Mouse (Mus musculus) T-cell, adult 2 months (primary cell): Measurements from ENCODE around the gene Scn4a.
A peak's percentile ranks its signal among the peaks of the same experiment; 100 is the strongest.

Experiments used
- DNase-seq: peaks from one replicate; pipeline ENCODE4 v3.0.0; 2022; ENCODE audit warnings: low spot score

Scn4a gene

DNA sequence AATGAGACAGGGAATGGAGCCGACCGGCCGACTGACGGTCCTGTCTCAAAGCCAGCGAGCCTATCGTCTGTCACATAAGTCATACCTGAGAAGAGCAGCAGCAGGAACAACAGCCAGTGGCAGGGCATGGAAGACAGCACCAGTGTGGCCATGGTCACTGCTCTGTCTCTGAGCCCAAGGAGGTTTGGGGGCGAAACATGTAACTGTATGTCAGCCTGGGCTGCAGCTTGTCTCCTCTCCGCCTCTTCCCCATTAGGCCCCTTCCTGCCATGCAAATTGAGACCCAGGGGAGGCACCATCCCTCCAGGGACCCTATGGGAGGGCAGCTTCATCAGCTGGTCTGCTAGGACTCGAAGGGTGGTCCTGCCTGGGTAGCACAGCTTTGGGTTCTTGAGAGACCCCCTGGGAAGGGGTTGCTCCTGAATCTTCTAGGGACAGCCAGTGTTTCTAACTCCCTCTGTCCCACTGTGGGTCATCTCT is 38.7 kb downstream of the Scn4a start, which contains the start of gene Cd79b:
Gene Cd79b (minus strand): TSS at position 430 of the 480 bp plus-strand sequence.
- no peak for DNase-seq

DNA sequence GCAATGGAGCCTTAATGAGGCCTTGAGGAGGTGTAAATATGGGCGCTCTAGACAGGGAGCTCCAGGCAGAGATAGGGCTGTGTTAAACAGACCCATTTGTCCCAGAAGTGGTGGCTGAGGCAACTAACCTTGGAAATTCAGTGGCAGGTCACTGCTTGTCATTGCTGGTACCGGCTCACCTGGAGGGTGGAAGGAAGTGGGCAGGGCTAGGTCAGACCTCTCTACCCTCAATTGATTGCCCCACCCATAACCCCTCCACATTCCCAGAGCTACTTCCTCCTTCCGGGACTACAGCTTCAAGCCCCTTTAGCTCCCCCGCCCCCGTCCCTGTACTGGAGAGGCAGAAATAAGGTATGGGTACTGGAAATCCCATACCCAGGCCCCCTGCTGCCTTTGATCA is 39.6 kb downstream of the Scn4a start:
- DNase-seq: no peak

DNA sequence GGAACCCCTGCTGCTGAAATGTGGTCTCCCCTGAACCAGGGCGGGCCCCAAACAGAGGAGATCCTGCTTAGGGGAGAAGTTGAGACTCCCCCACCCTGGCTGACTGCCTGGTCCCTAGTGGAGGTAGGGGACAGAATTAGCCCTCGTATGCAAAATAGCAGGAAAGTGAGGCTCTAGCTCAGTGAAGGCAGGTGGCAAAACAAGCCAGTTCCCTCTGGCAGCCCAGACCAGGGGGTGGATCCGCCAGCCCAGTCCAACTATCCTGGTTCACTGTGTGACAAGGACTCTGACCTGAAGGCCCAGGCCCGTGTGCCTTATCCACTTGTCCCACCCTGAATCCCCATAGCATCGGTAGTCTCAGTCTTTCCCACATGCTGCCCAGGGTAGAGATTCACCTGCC is 43.0 kb downstream of the Scn4a start:
- DNase-seq: no peak

DNA sequence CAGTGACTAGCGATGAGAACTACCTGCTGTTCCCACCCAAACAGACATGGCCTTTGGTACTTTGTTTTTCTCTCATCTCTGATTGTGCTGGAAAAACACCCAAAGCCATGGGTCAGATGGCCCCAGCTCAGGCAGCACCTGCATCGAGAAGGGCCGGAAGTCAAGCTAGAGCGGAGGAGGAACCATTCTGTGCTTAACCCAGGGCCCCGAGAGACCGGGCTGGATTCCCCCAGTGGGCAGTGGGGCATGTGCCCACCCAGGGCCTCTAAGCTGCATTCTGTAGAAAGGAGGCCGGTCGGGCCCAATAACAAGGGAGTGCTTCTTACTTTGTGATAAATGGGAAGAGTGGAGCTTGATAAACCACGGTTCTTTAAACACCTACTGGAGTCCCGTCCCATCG is 44.9 kb downstream of the Scn4a start:
- peak; percentile 14 for DNase-seq

DNA sequence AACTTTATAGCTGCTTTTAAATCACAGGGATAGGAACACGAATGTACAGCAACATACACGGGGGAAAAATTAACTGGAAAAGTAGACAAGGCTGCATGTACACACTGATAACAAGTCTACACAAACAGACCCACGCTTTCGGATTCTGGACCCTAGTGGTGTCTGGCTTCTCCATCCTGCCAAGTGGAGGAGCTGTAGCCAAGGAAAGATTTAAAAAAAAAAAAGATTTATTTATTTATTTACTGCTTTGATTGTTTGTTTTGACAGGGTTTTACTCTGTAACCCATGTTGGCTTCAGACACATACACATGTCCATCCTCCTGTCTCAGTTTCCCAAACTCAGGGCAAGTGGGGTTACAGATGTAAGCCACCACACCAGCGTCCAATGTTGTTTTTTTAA is 45.7 kb downstream of the Scn4a start:
- DNase-seq: no peak

DNA sequence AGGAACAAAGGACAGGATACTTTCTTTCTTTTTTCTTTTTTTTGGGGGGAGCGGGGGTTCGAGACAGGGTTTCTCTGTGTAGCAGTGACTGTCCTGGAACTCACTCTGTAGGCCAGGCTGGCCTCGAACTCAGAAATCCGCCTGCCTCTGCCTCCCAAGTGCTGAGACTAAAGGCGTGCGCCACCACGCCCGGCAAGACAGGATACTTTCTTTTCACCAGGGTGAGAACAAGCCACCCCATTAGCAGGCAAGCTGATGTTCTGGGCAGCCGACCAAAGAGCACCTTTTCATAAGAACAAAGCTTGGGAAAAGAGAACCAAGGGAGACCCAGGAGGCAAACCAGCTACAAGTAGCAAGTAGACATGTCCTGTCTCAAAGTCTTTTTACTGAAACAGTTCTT is 46.3 kb downstream of the Scn4a start:
- DNase-seq: no peak

DNA sequence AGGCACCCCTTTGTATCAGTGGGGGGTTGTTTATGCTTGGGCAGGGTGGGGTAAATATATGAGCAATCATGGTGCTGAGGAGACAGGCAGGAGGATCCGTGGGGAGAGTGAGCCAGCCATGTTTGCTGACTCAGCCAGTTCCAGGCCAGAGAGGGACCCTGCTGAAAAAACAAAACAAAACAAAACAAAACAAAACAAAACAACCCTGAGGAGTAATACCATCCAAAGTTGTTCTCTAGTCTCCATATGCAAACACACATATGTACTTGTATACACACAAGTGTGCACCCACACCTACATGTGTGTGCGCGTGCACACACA is 47.1 kb downstream of the Scn4a start:
- no peak for DNase-seq

DNA sequence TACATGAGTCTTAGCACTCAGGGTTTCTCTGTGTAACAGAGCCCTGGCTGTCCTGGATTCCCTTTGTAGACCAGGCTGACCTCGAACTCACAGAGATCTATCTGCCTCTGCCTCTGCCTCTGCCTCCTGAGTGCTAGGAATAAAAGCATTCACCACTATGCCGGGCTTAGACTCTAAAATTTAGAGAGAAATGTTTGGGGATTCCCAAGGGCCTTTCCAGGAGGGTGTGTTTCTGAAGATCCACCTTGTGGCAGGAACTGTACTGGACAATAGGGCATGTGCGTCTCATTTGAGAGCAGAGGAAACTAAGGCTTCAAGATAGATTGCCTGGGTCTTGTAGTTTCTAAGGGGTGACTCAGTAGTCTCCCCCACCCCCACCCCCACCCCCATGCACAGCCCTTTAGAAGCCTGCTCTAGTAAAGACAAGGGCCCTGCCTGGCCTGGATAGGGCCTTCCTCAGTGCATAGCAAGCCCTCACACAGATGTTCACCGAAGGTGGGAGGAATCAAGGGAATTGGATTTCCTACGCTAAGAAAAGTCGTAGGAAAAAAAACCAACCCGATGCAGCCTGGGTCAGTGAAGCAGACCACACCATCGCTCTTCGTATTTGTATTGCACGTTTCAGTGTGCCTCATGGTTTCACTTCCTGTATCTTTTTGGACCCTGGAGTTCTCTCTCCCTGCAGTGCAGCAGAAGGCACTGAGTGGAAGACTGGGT is 47.6 kb downstream of the Scn4a start:
- DNase-seq: no peak

DNA sequence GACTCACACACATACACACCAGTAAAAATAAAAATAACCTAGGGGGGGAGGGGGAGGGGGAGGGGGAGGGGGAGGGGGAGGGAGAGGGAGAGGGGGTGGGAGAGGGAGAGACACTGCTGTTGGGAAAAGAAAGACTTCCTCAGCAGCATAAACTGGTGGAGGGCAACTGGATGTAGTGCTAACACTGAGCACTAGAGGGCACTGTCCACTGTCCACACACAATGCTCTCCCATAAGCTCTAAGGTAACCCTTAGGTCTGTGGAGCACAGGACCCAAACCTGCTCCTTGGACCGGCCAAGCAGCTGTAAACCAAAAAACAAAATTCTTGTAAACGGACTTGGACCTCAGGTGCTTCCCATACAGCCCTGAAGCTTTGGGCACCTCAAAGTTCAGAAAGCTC is 50.5 kb downstream of the Scn4a start:
- peak; percentile 49 for DNase-seq

DNA sequence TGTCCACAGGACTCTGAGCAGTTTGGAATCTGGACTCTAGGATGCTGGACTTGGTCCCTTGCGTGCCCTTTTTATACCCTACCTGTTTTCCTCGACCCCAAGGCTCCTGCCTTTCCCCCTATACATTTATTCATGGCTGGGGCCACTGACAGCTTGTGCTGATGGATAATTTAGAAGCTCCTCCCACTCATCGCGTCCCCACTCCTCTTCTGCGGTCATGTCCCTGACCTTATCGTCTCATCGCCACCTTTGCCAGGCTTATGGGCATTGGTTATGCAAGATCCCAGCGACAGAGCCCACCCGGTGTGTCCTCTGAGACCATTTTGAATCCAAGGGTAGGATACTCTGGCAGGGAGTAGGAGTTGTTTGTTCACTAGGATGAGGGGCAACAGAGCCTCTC is 51.3 kb downstream of the Scn4a start, which contains the start of gene Gh:
Gene Gh (minus strand): TSS at position 101 of the 400 bp plus-strand sequence.
- no peak for DNase-seq

DNA sequence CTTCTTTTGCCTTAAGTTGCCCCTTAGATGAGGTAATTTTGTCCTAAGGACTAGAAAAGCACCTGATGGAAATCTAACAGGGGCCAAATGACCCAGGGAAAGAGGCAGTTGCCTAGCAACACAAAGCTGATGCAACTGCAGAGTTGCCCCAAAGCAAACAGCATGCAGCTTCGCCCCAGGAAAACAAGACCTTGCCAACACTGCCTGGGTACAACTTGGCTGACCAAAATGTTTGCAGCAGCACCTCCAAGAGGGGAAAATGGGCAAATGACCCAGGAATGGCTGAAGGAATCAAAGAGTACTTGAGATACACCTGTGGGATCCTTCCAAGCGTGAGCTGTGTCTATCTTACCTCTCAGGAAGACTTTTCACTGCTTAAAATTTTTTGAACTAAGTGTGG is 61.2 kb downstream of the Scn4a start:
- no peak for DNase-seq

DNA sequence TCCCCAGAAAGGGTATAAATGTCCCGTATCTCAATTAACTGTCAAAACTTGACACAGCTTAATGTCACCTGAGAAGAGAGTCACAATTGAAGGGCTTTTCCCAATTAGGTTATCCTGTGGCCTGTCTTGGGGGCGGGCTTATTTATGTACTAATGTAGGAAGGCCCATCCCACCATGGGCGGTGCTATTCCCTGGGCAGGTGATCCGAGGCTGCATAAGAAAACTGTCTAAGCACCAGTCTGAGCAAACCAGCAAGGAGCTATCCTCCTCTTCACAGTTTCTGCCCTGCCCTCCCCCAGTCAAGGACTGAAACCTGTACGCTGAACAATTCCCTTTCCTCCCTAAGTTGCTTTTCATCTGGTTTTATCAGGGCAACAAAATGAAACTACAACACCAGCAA is 62.7 kb downstream of the Scn4a start:
- no peak for DNase-seq

DNA sequence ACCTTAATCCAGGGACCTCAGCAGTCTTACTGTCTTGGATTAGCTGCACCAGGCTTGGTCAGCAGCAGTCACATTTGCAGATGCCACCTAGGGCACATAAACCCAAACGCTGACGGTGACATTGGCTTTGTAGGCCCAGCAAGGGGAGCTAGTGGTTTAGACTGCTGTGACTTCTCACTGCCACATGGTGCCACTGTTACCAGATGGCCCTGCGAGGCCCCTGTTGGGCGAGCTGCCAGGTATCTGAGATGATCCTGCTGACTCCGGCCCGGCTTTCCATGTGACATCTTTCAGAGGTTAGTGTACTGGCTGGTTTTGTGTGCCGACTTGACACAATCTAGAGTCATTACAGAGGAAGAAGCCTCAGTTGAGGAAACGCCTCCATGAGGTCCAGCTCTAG is 63.7 kb downstream of the Scn4a start:
- DNase-seq: peak; percentile 13

DNA sequence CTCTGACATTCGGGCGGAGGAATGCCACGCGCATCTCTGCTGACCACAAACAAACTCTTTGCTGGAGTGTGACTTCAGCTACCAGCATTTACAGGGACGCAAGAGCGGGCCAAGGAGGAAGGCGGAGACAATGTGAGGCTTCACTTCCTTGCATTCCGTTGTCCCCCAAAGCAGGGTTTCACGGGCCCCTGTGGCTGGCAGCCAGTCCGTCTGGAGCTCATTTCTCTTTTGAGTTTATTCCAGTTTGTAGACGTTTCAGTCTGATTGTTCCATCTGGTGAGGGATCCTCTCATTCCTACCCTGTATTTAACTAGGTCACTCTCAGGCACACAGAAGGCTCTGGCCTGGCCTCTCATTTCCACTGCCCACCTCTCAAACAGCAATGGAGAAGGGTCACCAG is 66.1 kb downstream of the Scn4a start:
- no peak for DNase-seq

DNA sequence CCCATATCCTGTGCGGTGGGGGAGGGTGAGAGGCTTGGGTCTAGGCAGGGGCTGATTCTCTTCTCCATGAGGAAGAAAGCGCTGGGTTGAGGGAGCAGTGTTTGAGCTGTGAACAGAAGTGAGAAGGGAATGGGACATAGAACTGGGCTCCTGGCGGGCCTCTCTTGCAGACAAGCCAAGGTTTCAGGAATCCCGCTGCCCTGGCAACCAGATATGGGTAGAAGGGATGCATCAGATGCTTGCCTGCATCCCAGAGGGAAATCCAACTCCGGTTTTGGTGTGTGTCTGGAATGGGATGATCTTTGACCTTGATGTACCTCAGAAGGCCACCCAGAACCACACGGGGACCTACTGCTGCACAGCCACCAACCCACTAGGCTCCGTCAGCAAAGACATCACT is 66.9 kb downstream of the Scn4a start:
- no peak for DNase-seq

DNA sequence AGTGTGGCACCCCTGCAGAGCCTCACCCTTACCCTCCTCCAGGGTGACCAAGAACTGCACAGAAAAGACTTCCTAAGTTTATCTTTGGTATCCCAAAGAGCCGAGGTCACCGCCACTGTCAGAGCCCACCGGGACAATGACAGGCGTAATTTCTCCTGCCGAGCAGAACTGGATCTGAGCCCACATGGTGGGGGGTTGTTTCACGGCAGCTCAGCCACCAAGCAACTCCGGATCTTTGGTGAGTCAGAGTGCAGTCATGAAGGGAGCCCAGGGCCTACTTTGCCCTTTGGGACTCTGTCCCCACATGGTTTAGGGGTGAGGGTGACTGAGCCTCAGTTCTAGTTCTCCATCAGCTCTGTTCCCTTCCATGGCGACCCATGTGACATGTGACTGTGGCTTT is 69.0 kb downstream of the Scn4a start:
- no peak for DNase-seq

DNA sequence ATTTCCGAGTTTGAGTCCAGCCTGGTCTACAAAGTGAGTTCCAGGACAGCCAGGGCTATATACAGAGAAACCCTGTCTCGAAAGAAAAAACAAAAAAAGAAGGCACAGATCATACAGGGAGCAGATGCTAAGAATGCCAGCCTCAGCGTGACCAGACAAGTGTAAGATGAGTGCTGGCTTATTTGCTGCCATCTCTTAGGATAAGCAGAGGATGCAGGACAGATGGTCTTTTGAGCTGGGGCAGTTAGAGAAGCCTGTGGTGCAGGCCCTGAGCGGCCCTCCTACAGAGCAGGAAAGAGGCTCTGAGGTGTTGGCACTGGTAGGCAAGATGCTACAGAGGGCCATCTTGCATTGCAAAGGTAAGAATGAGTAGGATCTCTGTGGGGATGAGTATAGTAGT is 69.7 kb downstream of the Scn4a start:
- DNase-seq: no peak

DNA sequence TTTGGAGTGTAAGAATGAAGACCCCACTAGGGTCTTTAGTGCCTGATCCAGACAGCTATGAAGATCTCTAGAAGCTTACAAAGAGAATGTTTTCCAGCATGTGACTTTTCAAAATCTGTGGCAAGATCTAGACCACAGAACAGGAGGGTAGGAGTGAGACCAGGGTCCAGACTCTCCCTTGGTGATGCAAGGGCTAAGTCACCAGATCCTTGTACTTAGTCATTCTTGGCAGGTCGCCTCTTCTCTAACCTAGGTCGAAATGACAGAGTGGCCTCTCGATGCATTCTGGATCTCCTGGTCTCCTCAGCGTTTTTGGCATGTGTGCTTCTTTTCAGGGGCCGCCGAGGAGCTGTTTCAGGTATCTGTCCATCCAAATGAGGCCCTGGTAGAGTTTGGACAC is 70.6 kb downstream of the Scn4a start:
- DNase-seq: no peak

DNA sequence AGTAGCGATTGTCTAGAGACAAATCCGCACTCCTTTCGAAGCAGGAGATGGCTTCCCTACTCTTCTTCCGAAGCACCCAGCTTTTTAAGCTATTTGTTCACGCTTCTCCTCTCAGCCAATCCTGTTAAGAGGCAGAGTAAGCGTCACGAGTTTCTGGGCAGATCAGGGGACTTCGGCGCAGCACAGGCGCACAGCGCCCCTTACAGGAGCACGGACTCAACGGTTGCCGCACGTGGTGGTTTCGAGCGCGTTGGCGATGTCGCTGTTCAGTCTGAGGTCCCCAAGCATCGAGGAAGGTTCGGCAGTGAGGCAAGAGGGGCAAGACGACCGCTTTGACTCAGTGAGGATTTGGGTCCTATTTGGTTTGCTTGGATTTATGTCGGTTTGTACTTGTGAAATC is 76.6 kb downstream of the Scn4a start, which contains the start of gene Tcam1:
Gene Tcam1 (plus strand): TSS at position 219 of the 400 bp plus-strand sequence.
- DNase-seq: peak; percentile 95

DNA sequence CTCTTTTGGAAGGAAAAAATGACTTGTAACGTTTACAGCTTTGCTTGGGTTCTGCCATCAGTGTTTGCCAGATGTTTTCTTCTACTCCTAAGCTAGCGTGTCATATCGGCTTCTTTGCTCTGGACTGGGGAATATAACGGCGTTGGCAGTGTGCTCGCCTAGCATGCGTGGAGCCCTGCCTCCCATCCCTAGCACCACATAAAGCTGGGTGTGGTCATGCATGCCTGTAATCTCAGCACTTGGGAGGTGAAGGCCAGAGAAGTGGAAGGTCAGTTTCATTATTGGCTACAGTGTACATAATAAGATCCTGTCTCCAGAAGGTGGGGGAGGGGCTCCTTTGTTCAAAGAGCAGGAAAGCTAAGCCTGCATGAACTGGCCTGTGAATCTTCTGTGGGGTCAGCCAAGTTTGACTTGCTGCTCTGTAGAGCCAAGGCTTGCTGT is 78.1 kb downstream of the Scn4a start:
- no peak for DNase-seq

DNA sequence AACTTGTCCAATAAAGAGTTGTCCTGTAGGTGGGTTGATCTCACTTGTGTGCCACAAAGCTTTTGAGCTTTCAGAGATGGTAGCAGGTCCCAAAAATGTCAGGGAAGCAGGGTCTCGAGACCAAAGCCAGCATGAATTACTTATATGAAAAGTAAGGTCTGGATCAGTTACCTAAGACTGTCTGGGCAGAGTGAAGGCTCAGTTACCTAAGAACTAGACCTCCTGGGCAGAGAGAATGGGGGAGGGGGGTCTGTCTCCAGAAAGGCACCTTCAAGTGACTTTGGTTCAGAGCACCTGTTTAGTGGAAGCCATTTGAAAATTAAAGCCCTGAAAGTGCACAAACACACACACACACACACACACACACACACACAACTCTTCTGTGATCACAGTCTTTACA is 78.7 kb downstream of the Scn4a start:
- DNase-seq: no peak

DNA sequence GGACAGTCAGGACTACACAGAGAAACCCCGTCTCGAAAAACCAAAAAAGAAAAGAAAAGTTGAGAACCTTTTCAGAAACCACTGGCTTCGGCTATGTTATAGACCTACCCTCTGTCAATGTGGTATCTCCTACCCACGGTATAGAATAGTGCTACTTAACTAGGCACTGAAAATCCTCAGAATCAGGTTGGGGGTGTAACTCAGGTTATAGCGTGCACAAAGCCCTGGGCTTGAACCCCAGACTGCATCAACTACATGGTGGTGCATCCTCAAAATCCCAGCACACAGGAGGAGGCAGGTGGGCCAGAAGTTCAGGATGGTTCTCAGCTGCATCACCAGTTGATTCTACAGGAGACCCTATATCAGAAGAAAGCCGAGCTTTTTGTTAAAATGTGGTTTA is 79.3 kb downstream of the Scn4a start:
- DNase-seq: no peak

DNA sequence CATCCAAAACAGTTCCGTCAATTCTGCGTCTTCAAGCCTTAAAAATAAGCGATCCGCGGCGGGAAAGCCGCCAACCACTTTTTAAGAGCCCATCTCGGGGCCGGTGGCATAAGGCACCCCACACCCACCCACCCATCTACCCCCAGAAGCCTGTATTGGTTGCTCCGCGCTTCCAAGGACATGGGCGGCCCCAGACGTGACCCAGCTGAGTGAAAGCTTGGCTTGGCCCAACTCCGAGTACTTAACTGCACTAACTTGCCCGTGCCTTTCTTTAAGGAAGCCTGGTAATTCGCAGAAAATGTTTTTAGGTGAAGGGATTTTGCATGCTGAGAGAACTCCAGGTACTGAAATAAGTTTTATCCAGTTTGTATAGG is 79.8 kb downstream of the Scn4a start:
- DNase-seq: no peak

DNA sequence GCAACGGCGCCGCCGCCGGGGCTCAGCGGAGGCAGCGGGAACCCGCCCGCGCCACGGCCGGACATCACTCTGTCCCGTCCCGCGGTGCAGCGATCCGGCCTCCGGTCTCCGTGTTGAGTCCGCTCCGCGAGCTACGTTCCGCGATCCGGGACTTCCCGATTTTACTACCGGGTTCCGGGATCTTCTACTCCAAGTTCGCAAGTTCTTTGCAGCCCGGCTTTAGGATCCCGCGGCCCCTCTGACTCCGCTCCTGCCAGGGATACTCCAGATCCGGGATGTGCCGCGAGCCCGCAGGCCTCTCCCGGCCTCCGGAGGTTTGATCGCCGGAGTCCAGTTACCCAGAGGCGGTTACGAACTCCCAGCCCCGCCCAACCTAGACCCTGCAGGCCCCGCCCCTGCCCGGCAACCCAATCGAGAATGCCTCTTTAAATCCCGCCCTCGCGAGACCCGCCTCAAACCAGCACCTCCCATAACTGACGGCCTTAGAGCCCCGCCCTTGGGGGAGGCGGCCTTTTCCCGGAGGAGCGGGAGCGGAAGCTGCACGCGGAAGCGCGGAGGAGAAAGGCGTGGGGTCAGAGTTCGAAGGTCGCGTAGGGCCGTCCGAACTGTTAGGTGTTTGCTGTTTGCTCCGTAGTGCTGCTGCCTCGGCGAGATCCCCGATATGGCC is 80.3 kb downstream of the Scn4a start, which contains the start of gene Smarcd2:
Gene Smarcd2 (minus strand): TSS at position 329 of the 667 bp plus-strand sequence.
- DNase-seq: peak; percentile 96
